Mouse (Mus musculus) heart, embryonic 13.5 days (tissue): ENCODE measurements around the gene Draxin. TPM values are rescaled to one million over a fixed set of nuclear protein-coding genes. Genes with fewer than 3 reads are reported as not detected.

ENCODE experiments used
- ATAC-seq: fragments of 200-750 bp; cut with Nextera tagmentation; 2 replicates; pipeline ENCODE4 v1.8.0; 2017; ENCODE audit warnings: moderate TSS enrichment; ENCODE audit not compliant: insufficient number of reproducible peaks, low FRiP score, low TSS enrichment; ENCODE audit errors: extremely low read depth
- H3K27ac ChIP-seq: fragments of 300-500 bp; sonication (generic); replicated peaks from 2 replicates; pipeline ENCODE4 v1.5.1; 2015; ENCODE audit warnings: moderate library complexity, mild to moderate bottlenecking, inconsistent platforms
- H3K27me3 ChIP-seq: fragments of 300-500 bp; sonication (generic); replicated peaks from 2 replicates; pipeline ENCODE4 v1.6.1; 2015; ENCODE audit warnings: mild to moderate bottlenecking, inconsistent platforms
- H3K36me3 ChIP-seq: fragments of 300-500 bp; sonication (generic); 2 replicates; pipeline ENCODE4 v1.6.1; 2015; ENCODE audit warnings: mild to moderate bottlenecking, inconsistent platforms
- H3K4me1 ChIP-seq: fragments of 300-500 bp; sonication (generic); 2 replicates; pipeline ENCODE4 v1.6.1; 2015; ENCODE audit warnings: inconsistent platforms
- H3K4me2 ChIP-seq: fragments of 300-500 bp; sonication (generic); 2 replicates; pipeline ENCODE4 v1.6.1; 2015; ENCODE audit warnings: inconsistent platforms, mild to moderate bottlenecking, moderate library complexity
- H3K4me3 ChIP-seq: fragments of 300-500 bp; sonication (generic); 2 replicates; pipeline ENCODE4 v1.5.1; 2015; ENCODE audit warnings: moderate library complexity, mild to moderate bottlenecking, inconsistent platforms
- H3K9ac ChIP-seq: fragments of 300-500 bp; sonication (generic); 2 replicates; pipeline ENCODE4 v1.6.1; 2015; ENCODE audit warnings: inconsistent platforms, mild to moderate bottlenecking, moderate library complexity
- H3K9me3 ChIP-seq: fragments of 300-500 bp; sonication (generic); 2 replicates; pipeline ENCODE4 v1.6.1; 2016; ENCODE audit warnings: inconsistent platforms
- WGBS: fragments of 180-500 bp; shearing (Covaris S2); methylation state at CpG from one replicate; pipeline ENCODE4 v1.1.7; 2015; ENCODE audit warnings: mixed read lengths; 5-methylcytosine and 5-hydroxymethylcytosine counted together
- polyA plus RNA-seq: library from polyadenylated mRNA; unstranded; fragments of >200 nt; fragmentation: Nextera tagmentation; extraction: Ambion mirVana; gene quantifications from 2 replicates; pipeline ENCODE4 v1.2.1, GENCODE M21; 2015

Gene Draxin
- polyA plus RNA-seq, 1 experiment from 2014 or later: 0.05 TPM

DNA sequence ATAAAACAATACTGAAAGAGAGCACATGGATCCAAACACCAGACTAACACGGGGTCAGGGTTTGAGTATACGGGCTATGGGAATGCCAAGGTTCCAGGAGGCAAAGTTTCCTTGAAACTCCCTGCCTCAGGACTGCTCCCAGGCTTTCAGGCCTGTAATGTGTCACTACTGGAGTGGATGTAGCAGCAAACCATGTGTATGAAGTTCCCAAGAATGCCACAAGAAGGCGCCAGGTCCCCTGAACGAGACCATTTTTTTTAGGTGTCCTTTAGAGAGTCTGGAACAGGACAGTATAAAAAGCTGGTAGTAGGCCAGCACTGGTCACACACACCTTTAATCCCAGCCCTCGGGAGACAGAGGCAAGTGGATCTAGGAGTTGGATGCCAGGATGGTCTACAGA is 36.3 kb downstream of the Draxin start:
- H3K36me3 ChIP-seq: no peaks in the 10 kb centered on the region
- H3K4me1 ChIP-seq: no peaks in the 10 kb centered on the region
- no peaks in the 10 kb centered on the region for H3K9me3 ChIP-seq
- H3K27me3 ChIP-seq: no peaks in the 10 kb centered on the region
- 83% methylated on average over 5 of the region's 5 CpGs for WGBS
- H3K4me2 ChIP-seq: no peak overlapping the region
- H3K9ac ChIP-seq: no peak overlapping the region
- no peak overlapping the region for H3K4me3 ChIP-seq
- H3K27ac ChIP-seq: no peak overlapping the region
- no peak for ATAC-seq

DNA sequence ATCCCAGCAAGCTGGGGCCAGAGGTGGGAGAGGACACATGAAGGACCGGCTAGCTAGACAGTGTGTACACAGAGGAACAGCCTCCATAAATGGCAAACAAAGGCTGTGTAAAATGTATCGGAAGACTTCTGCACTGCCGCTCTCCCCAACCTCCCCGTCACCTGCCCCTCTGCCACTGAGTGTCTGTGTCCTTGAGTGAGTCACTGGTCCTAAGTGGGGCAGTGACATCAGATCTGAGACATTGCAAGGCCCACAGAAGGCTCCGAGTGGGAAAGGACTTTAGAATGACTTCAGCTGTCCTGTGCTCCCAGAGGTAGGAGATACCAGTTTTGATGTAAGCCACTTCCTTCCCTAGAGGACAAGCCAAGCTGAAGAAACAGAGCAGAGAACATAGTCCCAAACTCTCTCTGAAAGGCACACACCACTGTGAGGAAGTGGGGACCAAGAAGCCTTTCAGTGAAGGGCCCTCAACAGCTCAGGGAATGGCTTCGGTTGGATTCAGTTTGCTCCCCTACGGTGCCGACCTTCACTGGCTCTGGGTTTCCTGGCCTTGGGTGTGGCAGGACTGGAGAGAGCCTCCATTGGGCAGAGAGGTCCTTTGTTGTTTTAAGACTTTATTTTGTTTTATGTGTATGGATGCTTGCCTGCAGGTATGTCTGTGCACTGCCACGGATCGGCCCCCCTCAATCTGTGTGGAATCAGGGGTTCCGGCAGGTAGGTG is 37.8 kb downstream of the Draxin start:
- Histone ChIP-seq H3K4me2 (no peak overlapping the region), H3K27me3 (no peaks in the 10 kb centered on the region), H3K36me3 (no peaks in the 10 kb centered on the region), H3K9me3 (no peaks in the 10 kb centered on the region), H3K4me1 (peaks cover 4% of the 10 kb centered on the region), H3K4me3 (no peak overlapping the region), H3K9ac (no peak overlapping the region), H3K27ac (no peak overlapping the region)
- no peak for ATAC-seq
- 78% methylated on average over 11 of the region's 11 CpGs for WGBS

DNA sequence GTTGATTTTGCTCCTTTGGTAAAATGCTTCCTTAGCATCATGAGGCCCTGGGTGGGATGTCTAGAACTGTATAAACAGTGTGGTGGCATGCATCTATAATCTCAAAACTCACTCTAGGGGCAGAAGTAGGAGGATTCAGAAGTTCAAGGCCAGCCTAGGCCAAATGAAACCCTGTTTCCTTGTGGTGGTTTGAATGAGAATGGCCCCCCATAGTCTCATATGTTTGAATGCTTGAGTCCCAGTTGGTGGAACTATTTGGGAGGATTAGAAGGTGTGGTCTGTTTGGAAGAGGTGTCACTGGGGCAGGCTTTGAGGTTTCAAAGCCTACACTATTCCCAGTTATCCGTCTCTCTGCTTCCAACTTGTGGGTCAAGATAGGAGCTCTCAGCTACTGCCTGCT is 39.3 kb downstream of the Draxin start:
- no peaks in the 10 kb centered on the region for H3K27me3 ChIP-seq
- no peak for ATAC-seq
- H3K9me3 ChIP-seq: no peaks in the 10 kb centered on the region
- H3K27ac ChIP-seq: no peak overlapping the region
- no peak overlapping the region for H3K4me3 ChIP-seq
- no peaks in the 10 kb centered on the region for H3K36me3 ChIP-seq
- H3K4me2 ChIP-seq: no peak overlapping the region
- 93% methylated on average over 1 of the region's 1 CpGs for WGBS
- H3K4me1 ChIP-seq: peaks cover 15% of the 10 kb centered on the region
- H3K9ac ChIP-seq: no peak overlapping the region

DNA sequence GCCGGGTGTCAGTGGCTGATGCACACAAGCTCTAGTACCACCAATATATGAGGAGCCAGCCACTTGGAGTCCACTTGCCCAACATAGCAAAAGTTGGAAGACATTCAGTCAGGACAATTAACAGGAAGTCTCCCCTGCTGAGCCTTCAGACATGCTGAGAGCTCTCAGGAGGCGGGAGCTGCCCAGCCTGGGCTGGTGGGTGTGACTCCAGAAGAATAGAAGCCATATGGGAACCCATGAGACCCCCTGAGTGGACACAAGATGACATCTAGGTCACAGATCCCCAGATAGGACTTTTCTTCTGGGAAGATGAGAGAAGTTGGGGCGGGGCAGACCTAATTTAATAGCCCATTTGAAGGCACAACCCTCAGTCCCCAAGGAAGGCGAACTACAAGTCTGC is 41.3 kb downstream of the Draxin start:
- Histone ChIP-seq H3K36me3 (no peaks in the 10 kb centered on the region), H3K4me3 (no peak overlapping the region), H3K4me2 (no peak overlapping the region), H3K9me3 (no peaks in the 10 kb centered on the region), H3K27ac (no peak overlapping the region), H3K27me3 (no peaks in the 10 kb centered on the region), H3K4me1 (peaks cover 34% of the 10 kb centered on the region), H3K9ac (0 out of 2 replicates have a peak overlapping the region, but pooled peaks have one; percentile 28)
- 69% methylated on average over 4 of the region's 4 CpGs for WGBS
- ATAC-seq: no peak

DNA sequence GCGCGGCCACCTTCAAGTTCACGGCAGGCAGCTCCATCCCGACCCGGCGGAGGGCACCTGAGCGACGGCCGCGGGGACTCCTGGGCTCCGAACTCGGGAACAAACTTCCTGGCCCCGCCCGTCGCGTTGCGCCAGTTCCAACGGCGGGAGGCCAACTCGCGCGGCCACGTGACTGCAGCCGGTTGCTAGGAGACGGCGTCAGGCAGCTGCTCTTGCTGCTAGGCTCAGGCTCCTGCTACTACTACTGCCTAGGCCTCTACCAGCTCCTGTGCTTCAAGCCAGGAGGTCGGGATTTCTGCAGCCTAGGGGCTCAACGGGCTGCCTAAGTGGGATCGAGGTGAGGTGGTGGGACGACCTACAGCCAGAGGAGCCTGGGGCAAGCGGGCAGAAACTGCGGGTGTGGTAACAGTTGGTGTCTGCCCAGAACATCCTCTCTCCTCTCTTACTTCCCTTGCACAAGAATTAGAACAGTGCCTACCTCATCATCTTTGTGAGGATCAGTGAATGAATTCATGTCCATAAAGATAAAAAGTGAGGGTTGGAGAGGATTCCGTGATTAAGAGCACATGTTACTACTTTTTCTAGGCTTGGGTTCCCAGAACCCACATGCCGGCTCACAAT is 42.5 kb downstream of the Draxin start, which contains the start of gene Agtrap:
Agtrap (minus strand) TSS at position 125 of the 621 bp plus-strand sequence.
- peak; percentile 88 for ATAC-seq
- Histone ChIP-seq H3K9me3 (no peaks in the 10 kb centered on the region), H3K27me3 (no peaks in the 10 kb centered on the region), H3K36me3 (no peaks in the 10 kb centered on the region; the same call in 1 of the 2 replicates), H3K27ac (peak within 1 kb of the TSS; percentile 77), H3K4me3 (peak within 1 kb of the TSS; percentile 80), H3K4me2 (peak within 1 kb of the TSS; percentile 81), H3K9ac (peak within 1 kb of the TSS; percentile 93), H3K4me1 (peaks cover 45% of the 10 kb centered on the region)
- WGBS: 6% methylated on average over 34 of the region's 34 CpGs

DNA sequence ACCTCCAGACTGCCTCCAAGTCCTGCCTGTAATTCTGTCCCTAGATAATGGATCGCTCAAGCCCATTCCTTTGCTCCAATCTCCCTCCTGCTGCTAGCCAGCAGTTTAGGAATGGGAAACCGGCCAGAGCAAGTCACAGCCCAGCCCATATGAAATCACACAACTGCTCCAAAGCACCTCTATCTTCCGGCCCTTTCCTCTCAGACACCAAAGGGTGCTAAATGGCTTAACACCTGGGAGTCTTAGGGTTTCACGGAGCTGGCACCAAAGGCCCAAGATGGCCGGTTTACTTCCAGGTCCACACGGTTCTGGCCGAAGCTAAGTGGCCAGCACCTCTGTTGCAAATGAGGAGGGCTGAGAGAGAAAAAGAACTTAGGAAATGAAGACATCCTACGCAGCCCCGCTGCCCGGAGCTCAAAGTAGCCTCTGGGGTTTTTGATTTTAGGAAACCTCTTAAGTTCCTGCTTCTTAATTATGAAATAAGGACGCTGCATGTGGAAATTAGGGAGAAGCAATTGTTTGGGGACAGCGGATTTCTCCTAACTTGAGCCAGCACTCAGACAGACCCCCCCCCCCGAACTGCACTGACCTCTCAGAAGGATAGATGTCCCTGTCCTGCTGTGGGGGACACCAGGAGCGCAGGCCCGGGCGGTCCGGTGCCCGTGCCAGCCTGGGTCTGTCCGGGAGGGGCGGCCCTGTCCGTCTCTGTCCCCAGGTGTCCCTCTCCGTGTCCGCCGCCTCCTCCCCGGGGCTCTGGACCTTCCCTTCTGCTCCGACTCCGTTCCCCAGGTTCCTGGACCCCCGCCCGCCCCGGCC is 43.2 kb downstream of the Draxin start:
- H3K4me3 ChIP-seq: peak overlapping the region; percentile 80
- H3K27me3 ChIP-seq: no peaks in the 10 kb centered on the region
- ATAC-seq: peak; percentile 42
- H3K27ac ChIP-seq: peak overlapping the region; percentile 77
- peak overlapping the region; percentile 81 for H3K4me2 ChIP-seq
- WGBS: 3% methylated on average over 30 of the region's 30 CpGs
- no peaks in the 10 kb centered on the region; the same call in 1 of the 2 replicates for H3K36me3 ChIP-seq
- H3K9ac ChIP-seq: peak overlapping the region; percentile 93
- peaks cover 52% of the 10 kb centered on the region for H3K4me1 ChIP-seq
- no peaks in the 10 kb centered on the region for H3K9me3 ChIP-seq

DNA sequence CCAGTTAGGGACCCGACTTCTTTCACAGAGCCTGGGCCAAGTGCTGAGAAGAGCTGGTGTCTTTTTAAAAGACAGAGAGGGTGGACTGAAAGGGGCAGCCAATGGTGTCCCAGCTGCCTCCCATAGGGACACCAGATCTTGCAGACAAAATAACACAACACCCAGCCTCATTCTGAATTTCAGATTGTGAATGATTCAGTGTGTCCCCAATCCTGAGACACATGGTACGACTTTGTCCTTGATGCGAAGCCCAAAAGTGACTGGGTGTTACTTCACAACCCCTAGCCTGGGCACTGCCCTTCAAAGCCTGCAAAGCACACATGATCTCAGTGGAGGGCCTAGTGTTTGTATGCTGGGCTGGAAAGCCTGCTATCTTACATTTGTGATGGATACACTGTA is 44.6 kb downstream of the Draxin start:
- Histone ChIP-seq H3K4me1 (peaks cover 52% of the 10 kb centered on the region), H3K27me3 (no peaks in the 10 kb centered on the region), H3K4me2 (no peak overlapping the region), H3K9ac (peak overlapping the region; percentile 44; the same call in 1 of the 2 replicates), H3K36me3 (peaks cover 11% of the 10 kb centered on the region), H3K9me3 (no peaks in the 10 kb centered on the region), H3K4me3 (no peak overlapping the region), H3K27ac (no peak overlapping the region)
- no peak for ATAC-seq
- 79% methylated on average over 3 of the region's 3 CpGs for WGBS

DNA sequence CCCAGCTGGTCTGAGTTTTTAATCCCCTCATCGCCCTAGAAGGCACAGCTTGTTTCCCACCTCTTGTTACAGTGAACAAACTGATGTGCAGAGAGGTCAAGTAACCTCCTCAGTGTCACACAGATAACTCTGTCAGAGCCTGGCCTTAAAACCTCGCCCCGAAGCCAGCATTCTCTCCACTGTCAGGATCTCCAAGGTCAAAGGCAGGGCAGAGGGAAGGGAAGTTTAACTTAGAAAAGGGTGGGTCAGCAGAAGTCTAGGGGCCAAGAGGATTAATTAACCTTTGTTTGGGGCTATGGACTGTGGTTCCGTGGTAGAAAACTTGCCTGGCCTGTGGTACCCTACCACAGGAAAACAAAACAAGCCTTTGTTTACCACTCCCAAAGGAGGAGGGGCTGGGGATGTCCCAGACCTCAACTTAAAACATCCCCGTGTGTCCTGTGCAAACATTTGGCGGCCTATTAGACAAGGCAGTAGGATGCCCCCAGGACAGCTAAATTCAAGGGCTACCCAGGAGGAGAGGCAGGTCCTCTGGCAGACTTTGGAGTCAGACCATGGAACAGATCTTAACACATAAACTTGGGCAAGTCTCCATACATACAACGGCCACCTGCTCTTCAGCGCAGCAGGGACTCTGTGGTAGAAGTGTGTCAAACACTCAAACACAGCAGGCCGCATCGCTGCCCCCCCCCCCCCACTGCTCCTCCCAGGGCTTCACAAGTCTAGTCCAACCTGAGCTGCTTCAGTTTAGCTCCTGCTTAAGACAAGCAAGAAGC is 45.2 kb downstream of the Draxin start:
- no peak overlapping the region for H3K4me2 ChIP-seq
- H3K27me3 ChIP-seq: no peaks in the 10 kb centered on the region
- peaks cover 52% of the 10 kb centered on the region for H3K4me1 ChIP-seq
- H3K36me3 ChIP-seq: peaks cover 17% of the 10 kb centered on the region
- peak overlapping the region; percentile 44; the same call in 1 of the 2 replicates for H3K9ac ChIP-seq
- WGBS: 51% methylated on average over 10 of the region's 10 CpGs
- H3K4me3 ChIP-seq: no peak overlapping the region
- H3K9me3 ChIP-seq: no peaks in the 10 kb centered on the region
- no peak overlapping the region for H3K27ac ChIP-seq
- no peak for ATAC-seq

DNA sequence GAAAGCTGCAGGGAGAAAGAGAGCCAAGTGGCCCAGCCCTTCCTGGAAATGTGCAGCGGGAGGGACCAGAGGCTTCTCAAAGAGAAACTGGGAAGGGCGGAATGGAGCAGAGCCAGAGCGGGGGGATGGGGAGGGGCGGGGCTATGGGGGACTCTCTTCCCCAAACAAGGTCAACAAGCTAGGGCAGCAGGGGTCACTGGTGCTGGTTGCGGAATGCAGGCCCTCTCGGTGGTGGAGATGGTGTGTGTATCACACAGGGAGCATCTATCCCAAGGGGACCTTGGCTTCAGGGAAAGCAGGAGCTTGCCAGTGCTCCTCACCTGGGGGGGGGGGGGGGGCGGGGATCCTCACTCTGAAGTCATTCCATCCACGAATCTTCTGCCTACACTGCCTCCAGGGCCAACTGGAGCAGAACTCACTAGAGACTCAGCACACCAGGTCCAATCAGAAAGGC is 46.2 kb downstream of the Draxin start:
- H3K27me3 ChIP-seq: no peaks in the 10 kb centered on the region

DNA sequence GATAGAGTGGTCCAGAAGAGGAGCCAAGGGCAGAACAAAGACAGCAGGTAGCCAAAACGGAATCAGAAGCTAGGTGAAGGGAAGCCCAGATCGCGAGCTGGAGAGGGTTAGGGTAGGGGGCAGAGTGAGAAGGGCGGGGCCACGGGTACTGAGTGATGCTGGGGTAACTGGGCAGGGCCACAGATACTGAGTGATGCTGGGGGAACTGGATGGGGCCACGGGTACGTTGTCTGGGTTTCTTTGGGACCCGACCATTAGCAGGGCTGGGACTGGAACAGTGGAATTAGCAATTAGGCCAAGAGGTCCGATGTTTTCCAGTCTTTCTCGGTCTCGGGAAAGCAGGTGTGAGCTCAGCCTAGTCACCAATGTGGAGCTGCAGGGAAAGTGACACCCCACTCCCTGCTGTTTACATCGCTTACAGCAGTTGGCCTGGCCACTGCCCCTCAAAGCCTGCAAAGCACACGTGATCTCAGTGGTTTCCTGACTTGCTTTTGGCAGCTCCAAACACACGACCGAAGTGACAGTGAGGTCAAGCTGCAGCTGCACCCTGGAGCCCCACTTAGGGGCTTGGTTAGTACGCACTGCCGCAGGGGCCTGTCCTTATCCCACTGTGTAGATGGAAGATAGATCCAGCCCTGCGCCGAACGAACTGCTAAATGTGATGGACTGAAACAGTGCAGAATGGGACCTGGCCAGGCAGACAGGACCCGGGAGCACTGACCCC is 47.2 kb downstream of the Draxin start:
- H3K4me3 ChIP-seq: no peak overlapping the region
- no peaks in the 10 kb centered on the region for H3K9me3 ChIP-seq
- no peak for ATAC-seq
- 0 out of 2 replicates have a peak overlapping the region, but pooled peaks have one; percentile 15 for H3K4me2 ChIP-seq
- H3K36me3 ChIP-seq: peaks cover 24% of the 10 kb centered on the region
- peak overlapping the region; percentile 32; the same call in 1 of the 2 replicates for H3K27ac ChIP-seq
- 51% methylated on average over 21 of the region's 21 CpGs for WGBS
- H3K4me1 ChIP-seq: peaks cover 52% of the 10 kb centered on the region
- H3K27me3 ChIP-seq: no peaks in the 10 kb centered on the region
- peak overlapping the region; percentile 47 for H3K9ac ChIP-seq

More for the DNA sequence above, 46.2 kb downstream of the Draxin start:
- Histone ChIP-seq H3K36me3 (peaks cover 24% of the 10 kb centered on the region), H3K9ac (peak overlapping the region; percentile 47; the same call in 1 of the 2 replicates), H3K4me2 (peak overlapping the region; percentile 15; the same call in 1 of the 2 replicates), H3K9me3 (no peaks in the 10 kb centered on the region), H3K27ac (no peak overlapping the region), H3K4me3 (no peak overlapping the region), H3K4me1 (peaks cover 52% of the 10 kb centered on the region)
- 15% methylated on average over 8 of the region's 8 CpGs for WGBS
- ATAC-seq: no peak
